Mouse (Mus musculus) forebrain, embryonic 11.5 days (tissue): ENCODE data around the gene Gpatch8. TPM values are rescaled to one million over a fixed set of nuclear protein-coding genes. Genes with fewer than 3 reads are reported as not detected.

Experiments used
- ATAC-seq: fragments of 200-750 bp; cut with Nextera tagmentation; replicated peaks from 2 replicates; pipeline ENCODE4 v1.8.0; 2017; ENCODE audit warnings: moderate TSS enrichment; ENCODE audit not compliant: low FRiP score
- DNase-seq: peaks from one replicate; pipeline ENCODE4 v3.0.0-alpha.2; 2017; ENCODE audit warnings: low spot score
- H3K27ac ChIP-seq: fragments of 300-500 bp; sonication (generic); 2 replicates; pipeline ENCODE4 v1.5.1; 2014; ENCODE audit warnings: low read depth, low read length
- H3K27me3 ChIP-seq: fragments of 300-500 bp; sonication (generic); 2 replicates; pipeline ENCODE4 v1.6.1; 2014; ENCODE audit warnings: mild to moderate bottlenecking, low read length, mixed read lengths; ENCODE audit not compliant: control insufficient read depth, insufficient read depth
- H3K36me3 ChIP-seq: fragments of 300-500 bp; sonication (generic); 2 replicates; pipeline ENCODE4 v1.6.1; 2014; ENCODE audit warnings: mild to moderate bottlenecking, low read length, moderate library complexity, mixed read lengths; ENCODE audit not compliant: control insufficient read depth, insufficient read depth
- H3K4me1 ChIP-seq: fragments of 300-500 bp; sonication (generic); replicated peaks from 2 replicates; pipeline ENCODE4 v1.6.1; 2014; ENCODE audit warnings: low read length, mixed read lengths; ENCODE audit not compliant: control insufficient read depth, insufficient read depth
- H3K4me2 ChIP-seq: fragments of 300-500 bp; sonication (generic); 2 replicates; pipeline ENCODE4 v1.6.1; 2014; ENCODE audit warnings: low read depth, mild to moderate bottlenecking, low read length, moderate library complexity, mixed read lengths; ENCODE audit not compliant: severe bottlenecking
- H3K4me3 ChIP-seq: fragments of 300-500 bp; sonication (generic); 2 replicates; pipeline ENCODE4 v1.5.1; 2014; ENCODE audit warnings: low read depth, low read length
- H3K9ac ChIP-seq: fragments of 300-500 bp; sonication (generic); 2 replicates; pipeline ENCODE4 v1.6.1; 2014; ENCODE audit warnings: low read length
- H3K9me3 ChIP-seq: fragments of 300-500 bp; sonication (generic); 2 replicates; pipeline ENCODE4 v1.6.1; 2016; ENCODE audit warnings: low read length, mixed read lengths; ENCODE audit not compliant: control insufficient read depth
- WGBS: fragments of 180-500 bp; shearing (Covaris S2); extraction: QIAGEN DNeasy Blood & Tissue Kit; methylation state at CpG from one replicate; pipeline ENCODE4 v1.1.7; 2014; 5-methylcytosine and 5-hydroxymethylcytosine counted together
- polyA plus RNA-seq: library from polyadenylated mRNA; unstranded; fragments of >200 nt; fragmentation: Nextera tagmentation; extraction: Ambion mirVana; gene quantifications from 2 replicates; pipeline ENCODE4 v1.2.1, GENCODE M21; 2014

Gene Gpatch8
- 52.4 and 54.5 TPM in 2 replicates for polyA plus RNA-seq

- no peaks in the 10 kb centered on the region for H3K36me3 ChIP-seq
- DNase-seq (peak; percentile 98), ATAC-seq (peak; percentile 92)
- no peaks in the 10 kb centered on the region for H3K9me3 ChIP-seq
- peak within 1 kb of the TSS; percentile 92 for H3K27ac ChIP-seq
- under 1% methylated on average over 45 of the region's 55 CpGs for WGBS
- no peaks in the 10 kb centered on the region; the same call in 1 of the 2 replicates for H3K4me1 ChIP-seq
- H3K9ac ChIP-seq, result peak within 1 kb of the TSS; percentile 98
- peak within 1 kb of the TSS; percentile 53 for H3K4me2 ChIP-seq
- H3K4me3 ChIP-seq, result peak within 1 kb of the TSS; percentile 96
- H3K27me3 ChIP-seq, result no peaks in the 10 kb centered on the region
Observed at GRCm38 (mm10) chr11:102556031-102556715, at the start of gene Gpatch8. Gene Gpatch8, minus strand, starts transcription at chr11:102556392.

GRCm38 (mm10) chr11:102604777-102605552 lies 48.8 kb upstream of the Gpatch8 start:
- peak overlapping the region; percentile 100 for H3K27ac ChIP-seq
- peak overlapping the region; percentile 99 for H3K9ac ChIP-seq
- peak overlapping the region; percentile 78 for H3K4me3 ChIP-seq
- peaks cover 20% of the 10 kb centered on the region for H3K4me1 ChIP-seq
- H3K36me3 ChIP-seq, result no peaks in the 10 kb centered on the region
- no peaks in the 10 kb centered on the region for H3K27me3 ChIP-seq
- peak; percentile 80 for DNase-seq
- H3K4me2 ChIP-seq, result peak overlapping the region; percentile 70
- WGBS, result under 1% methylated on average over 74 of the region's 74 CpGs
- no peaks in the 10 kb centered on the region for H3K9me3 ChIP-seq
- ATAC-seq, result peak; percentile 35

- Histone ChIP-seq H3K27me3 (no peaks in the 10 kb centered on the region), H3K9ac (peak within 1 kb of the TSS; percentile 99), H3K4me2 (peak within 1 kb of the TSS; percentile 70), H3K27ac (peak within 1 kb of the TSS; percentile 100), H3K36me3 (no peaks in the 10 kb centered on the region), H3K4me3 (peak within 1 kb of the TSS; percentile 78), H3K9me3 (no peaks in the 10 kb centered on the region), H3K4me1 (peaks cover 12% of the 10 kb centered on the region)
- peak; percentile 99 for DNase-seq
- ATAC-seq, result peak; percentile 92
- WGBS, result under 1% methylated on average over 29 of the region's 31 CpGs
Observed at GRCm38 (mm10) chr11:102604010-102604584, 47.9 kb upstream of the Gpatch8 start, which contains the start of gene Fzd2. Gene Fzd2, plus strand, starts transcription at chr11:102604396.

- H3K4me3 ChIP-seq, result peak overlapping the region; percentile 78
- peaks cover 6% of the 10 kb centered on the region for H3K4me1 ChIP-seq
- no peaks in the 10 kb centered on the region for H3K36me3 ChIP-seq
- 2% methylated on average over 10 of the region's 10 CpGs for WGBS
- peak; percentile 92 for DNase-seq
- H3K4me2 ChIP-seq, result peak overlapping the region; percentile 63
- H3K9me3 ChIP-seq, result no peaks in the 10 kb centered on the region
- H3K27me3 ChIP-seq, result no peaks in the 10 kb centered on the region
- peak; percentile 65 for ATAC-seq
- H3K9ac ChIP-seq, result peak overlapping the region; percentile 63
- H3K27ac ChIP-seq, result peak overlapping the region; percentile 100
Observed at GRCm38 (mm10) chr11:102603496-102603850, 47.3 kb upstream of the Gpatch8 start.

GRCm38 (mm10) chr11:102602816-102603495 lies 46.8 kb upstream of the Gpatch8 start:
- Histone ChIP-seq H3K36me3 (no peaks in the 10 kb centered on the region), H3K9me3 (no peaks in the 10 kb centered on the region), H3K9ac (peak overlapping the region; percentile 63), H3K4me1 (peaks cover 4% of the 10 kb centered on the region; the same call in 1 of the 2 replicates), H3K27ac (peak overlapping the region; percentile 100), H3K27me3 (no peaks in the 10 kb centered on the region), H3K4me2 (peak overlapping the region; percentile 63), H3K4me3 (peak overlapping the region; percentile 78)
- 1% methylated on average over 13 of the region's 13 CpGs for WGBS
- DNase-seq, result peak; percentile 62
- ATAC-seq, result peak; percentile 1; the same call in 1 of the 2 replicates

- H3K4me2 ChIP-seq, result no peak overlapping the region
- H3K9ac ChIP-seq, result no peak overlapping the region
- no peaks in the 10 kb centered on the region for H3K27me3 ChIP-seq
- no peak overlapping the region for H3K27ac ChIP-seq
- ATAC-seq (no peak), DNase-seq (no peak)
- 89% methylated on average over 3 of the region's 3 CpGs for WGBS
- H3K9me3 ChIP-seq, result no peaks in the 10 kb centered on the region
- no peak overlapping the region for H3K4me3 ChIP-seq
- no peaks in the 10 kb centered on the region for H3K36me3 ChIP-seq
- H3K4me1 ChIP-seq, result peaks cover 9% of the 10 kb centered on the region
Observed at GRCm38 (mm10) chr11:102599912-102600311, 43.7 kb upstream of the Gpatch8 start.

GRCm38 (mm10) chr11:102595341-102595820 lies 39.2 kb upstream of the Gpatch8 start:
- no peaks in the 10 kb centered on the region for H3K27me3 ChIP-seq
- peak; percentile 80 for ATAC-seq
- H3K9ac ChIP-seq, result peak overlapping the region; percentile 38
- DNase-seq, result peak; percentile 73
- peaks cover 8% of the 10 kb centered on the region for H3K4me1 ChIP-seq
- peak overlapping the region; percentile 82 for H3K27ac ChIP-seq
- H3K4me2 ChIP-seq, result peak overlapping the region; percentile 28
- no peak overlapping the region for H3K4me3 ChIP-seq
- no peaks in the 10 kb centered on the region for H3K36me3 ChIP-seq
- WGBS, result 0% methylated on average over 3 of the region's 4 CpGs
- H3K9me3 ChIP-seq, result no peaks in the 10 kb centered on the region

- Histone ChIP-seq H3K4me3 (no peak overlapping the region), H3K4me2 (no peak overlapping the region), H3K9me3 (no peaks in the 10 kb centered on the region), H3K27ac (no peak overlapping the region), H3K36me3 (no peaks in the 10 kb centered on the region), H3K27me3 (no peaks in the 10 kb centered on the region), H3K4me1 (peaks cover 4% of the 10 kb centered on the region), H3K9ac (no peak overlapping the region)
- no peak for DNase-seq
- ATAC-seq, result no peak
- 63% methylated on average over 3 of the region's 3 CpGs for WGBS
Observed at GRCm38 (mm10) chr11:102587554-102587953, 31.4 kb upstream of the Gpatch8 start.
